Mouse (Mus musculus) forebrain, embryonic 12.5 days (tissue): ENCODE measurements around the gene Camk1d. TPM values are rescaled to one million over a fixed set of nuclear protein-coding genes. Genes with fewer than 3 reads are reported as not detected.

Source experiments
- ATAC-seq: fragments of 200-750 bp; cut with Nextera tagmentation; 2 replicates; pipeline ENCODE4 v1.8.0; 2017; ENCODE audit warnings: moderate TSS enrichment; ENCODE audit not compliant: low FRiP score
- H3K27ac ChIP-seq: fragments of 300-500 bp; sonication (generic); 2 replicates; pipeline ENCODE4 v1.5.1; 2016; ENCODE audit warnings: mild to moderate bottlenecking
- H3K27me3 ChIP-seq: fragments of 300-500 bp; sonication (generic); 2 replicates; pipeline ENCODE4 v1.6.1; 2016; ENCODE audit warnings: mild to moderate bottlenecking
- H3K36me3 ChIP-seq: fragments of 300-500 bp; sonication (generic); replicated peaks from 2 replicates; pipeline ENCODE4 v1.6.1; 2016; ENCODE audit warnings: mild to moderate bottlenecking
- H3K4me1 ChIP-seq: fragments of 300-500 bp; sonication (generic); 2 replicates; pipeline ENCODE4 v1.6.1; 2016
- H3K4me2 ChIP-seq: fragments of 300-500 bp; sonication (generic); 2 replicates; pipeline ENCODE4 v1.6.1; 2016; ENCODE audit warnings: mild to moderate bottlenecking, moderate library complexity
- H3K4me3 ChIP-seq: fragments of 300-500 bp; sonication (generic); replicated peaks from 2 replicates; pipeline ENCODE4 v1.5.1; 2016; ENCODE audit warnings: mild to moderate bottlenecking
- H3K9ac ChIP-seq: fragments of 300-500 bp; sonication (generic); 2 replicates; pipeline ENCODE4 v1.6.1; 2016; ENCODE audit warnings: mild to moderate bottlenecking
- H3K9me3 ChIP-seq: fragments of 300-500 bp; sonication (generic); 2 replicates; pipeline ENCODE4 v1.6.1; 2016
- WGBS: fragments of 180-500 bp; shearing (Covaris S2); methylation state at CpG from one replicate; pipeline ENCODE4 v1.1.7; 2016; 5-methylcytosine and 5-hydroxymethylcytosine counted together
- polyA plus RNA-seq: library from polyadenylated mRNA; unstranded; fragments of >200 nt; fragmentation: Nextera tagmentation; extraction: Ambion mirVana; gene quantifications from 2 replicates; pipeline ENCODE4 v1.2.1, GENCODE M21; 2016

Camk1d gene
- polyA plus RNA-seq, 1 experiment from 2014 or later: 2.7 TPM

DNA sequence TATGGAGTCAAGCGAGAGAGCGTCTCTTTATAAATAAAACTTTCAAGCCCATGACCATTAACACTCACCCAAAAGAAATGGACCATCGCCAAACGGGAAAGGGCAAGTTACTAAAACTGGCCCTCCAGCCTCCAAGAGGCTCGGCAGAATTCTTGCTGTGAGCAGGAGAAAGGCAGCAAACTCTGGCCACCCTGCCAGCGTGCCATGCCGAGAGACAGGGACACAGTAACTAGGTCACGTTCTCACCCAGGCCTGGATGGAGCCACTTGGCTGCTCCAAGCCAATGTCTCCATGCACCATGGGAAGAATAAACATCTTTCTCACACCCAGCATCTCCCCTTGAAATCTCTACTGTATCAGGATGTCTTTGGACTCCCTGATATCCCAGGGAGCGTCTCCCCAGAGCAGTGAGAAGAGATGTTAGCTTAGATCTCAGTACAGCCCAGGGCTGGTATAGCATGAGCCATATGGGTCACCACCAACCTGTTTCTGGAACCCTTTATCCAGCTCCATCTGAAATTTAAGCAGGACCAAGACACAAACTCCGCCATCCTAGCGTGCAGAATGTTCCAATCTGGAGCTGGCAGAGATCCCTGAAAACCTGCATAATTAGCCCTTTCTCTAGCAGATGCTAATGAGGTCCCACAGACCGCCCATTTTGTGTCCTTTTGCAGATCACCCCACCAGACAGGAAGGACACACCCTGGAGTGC, 38.7 kb downstream of the Camk1d start:
- H3K27me3 ChIP-seq: no peaks in the 10 kb centered on the region
- ATAC-seq: no peak; the same call in 1 of the 2 replicates
- H3K36me3 ChIP-seq: no peaks in the 10 kb centered on the region
- H3K4me2 ChIP-seq: no peak overlapping the region
- whole genome bisulfite sequencing: 77% methylated on average over 12 of the region's 12 CpGs
- peaks cover 12% of the 10 kb centered on the region for H3K4me1 ChIP-seq
- no peaks in the 10 kb centered on the region for H3K9me3 ChIP-seq
- H3K27ac ChIP-seq: no peak overlapping the region
- no peak overlapping the region for H3K9ac ChIP-seq
- H3K4me3 ChIP-seq: no peak overlapping the region

GRCm38 (mm10) chr2:5674512-5674911, 39.8 kb downstream of the Camk1d start:
- Histone ChIP-seq H3K4me1 (peaks cover 12% of the 10 kb centered on the region), H3K27me3 (no peaks in the 10 kb centered on the region), H3K36me3 (no peaks in the 10 kb centered on the region), H3K4me2 (no peak overlapping the region), H3K4me3 (no peak overlapping the region), H3K9me3 (no peaks in the 10 kb centered on the region), H3K9ac (no peak overlapping the region), H3K27ac (no peak overlapping the region)
- no peak for ATAC-seq
- WGBS: 92% methylated on average over 9 of the region's 9 CpGs

GRCm38 (mm10) chr2:5673816-5674215, 40.5 kb downstream of the Camk1d start:
- H3K4me2 ChIP-seq: no peak overlapping the region
- no peaks in the 10 kb centered on the region for H3K27me3 ChIP-seq
- no peak overlapping the region for H3K4me3 ChIP-seq
- no peak overlapping the region for H3K9ac ChIP-seq
- peaks cover 12% of the 10 kb centered on the region for H3K4me1 ChIP-seq
- no peak for ATAC-seq
- no peaks in the 10 kb centered on the region for H3K9me3 ChIP-seq
- no peaks in the 10 kb centered on the region for H3K36me3 ChIP-seq
- no peak overlapping the region for H3K27ac ChIP-seq
- 88% methylated on average over 6 of the region's 6 CpGs for WGBS

DNA sequence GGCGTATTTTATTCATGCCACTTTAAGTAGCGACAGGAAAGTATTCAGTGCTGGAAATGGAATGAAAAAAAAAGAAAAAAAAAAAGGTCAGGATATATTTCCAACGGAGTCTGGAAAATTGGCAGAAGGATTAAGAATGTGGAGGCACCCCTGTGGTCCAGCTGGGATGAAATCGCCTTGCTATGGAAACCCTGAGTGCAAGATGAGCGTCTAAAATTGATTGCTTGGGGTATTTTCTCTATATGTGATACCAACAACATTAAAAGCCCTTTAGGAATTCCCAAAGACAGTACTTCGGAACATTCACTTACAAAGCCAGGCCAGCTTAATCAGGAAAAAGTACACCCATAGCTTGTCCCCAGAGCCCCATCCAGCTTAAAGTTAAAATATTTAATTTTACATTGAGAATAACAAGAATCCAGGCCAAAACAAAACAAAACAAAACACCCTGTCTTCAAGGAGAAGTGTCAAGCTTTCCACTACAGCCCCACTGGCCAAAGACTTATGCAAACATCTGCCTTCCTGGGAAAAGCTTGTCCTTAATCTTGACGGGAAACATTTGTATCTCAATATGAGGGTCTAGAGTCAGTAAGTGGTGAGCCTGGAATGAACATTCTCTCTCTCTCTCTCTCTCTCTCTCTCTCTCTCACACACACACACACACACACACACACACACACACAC, 41.3 kb downstream of the Camk1d start:
- Histone ChIP-seq H3K9me3 (no peaks in the 10 kb centered on the region), H3K4me3 (no peak overlapping the region), H3K4me2 (no peak overlapping the region), H3K27me3 (no peaks in the 10 kb centered on the region), H3K9ac (no peak overlapping the region), H3K36me3 (no peaks in the 10 kb centered on the region), H3K4me1 (peaks cover 12% of the 10 kb centered on the region), H3K27ac (no peak overlapping the region)
- ATAC-seq: no peak
- 78% methylated on average over 7 of the region's 7 CpGs for WGBS

- Histone ChIP-seq H3K9me3 (no peaks in the 10 kb centered on the region), H3K27ac (no peak overlapping the region), H3K4me2 (no peak overlapping the region), H3K4me1 (no peaks in the 10 kb centered on the region), H3K9ac (no peak overlapping the region), H3K4me3 (no peak overlapping the region), H3K36me3 (no peaks in the 10 kb centered on the region), H3K27me3 (no peaks in the 10 kb centered on the region)
- 89% methylated on average over 10 of the region's 10 CpGs for WGBS
- ATAC-seq: no peak
Measured at GRCm38 (mm10) chr2:5670146-5670545, 44.2 kb downstream of the Camk1d start.

GRCm38 (mm10) chr2:5669498-5670040, 44.7 kb downstream of the Camk1d start:
- Histone ChIP-seq H3K27ac (no peak overlapping the region), H3K4me1 (no peaks in the 10 kb centered on the region), H3K36me3 (no peaks in the 10 kb centered on the region), H3K9me3 (no peaks in the 10 kb centered on the region), H3K27me3 (no peaks in the 10 kb centered on the region), H3K4me3 (no peak overlapping the region), H3K4me2 (no peak overlapping the region), H3K9ac (no peak overlapping the region)
- ATAC-seq: no peak
- 88% methylated on average over 15 of the region's 15 CpGs for WGBS

DNA sequence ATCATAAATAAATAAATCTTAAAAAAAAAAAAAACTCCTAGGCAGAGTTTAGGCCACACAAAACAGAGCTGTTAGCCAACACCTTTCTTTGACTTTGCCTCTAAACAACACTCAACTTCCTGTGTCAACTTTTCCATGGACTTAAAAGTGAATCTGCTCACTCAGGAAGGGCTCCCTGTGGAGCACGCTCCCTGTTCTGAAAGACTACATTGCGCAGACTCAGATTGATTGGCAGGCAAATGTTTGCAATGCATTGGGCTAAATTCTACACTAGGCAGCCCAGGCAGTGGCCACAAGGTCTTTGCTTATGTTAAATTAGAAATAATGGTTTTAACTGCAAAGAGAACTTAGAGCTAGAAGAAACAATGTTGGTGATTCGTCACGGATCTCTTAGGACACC, 45.4 kb downstream of the Camk1d start:
- H3K27ac ChIP-seq: no peak overlapping the region
- H3K36me3 ChIP-seq: no peaks in the 10 kb centered on the region
- no peaks in the 10 kb centered on the region for H3K27me3 ChIP-seq
- H3K9me3 ChIP-seq: no peaks in the 10 kb centered on the region
- H3K4me3 ChIP-seq: no peak overlapping the region
- no peak for ATAC-seq
- no peak overlapping the region for H3K4me2 ChIP-seq
- no peaks in the 10 kb centered on the region for H3K4me1 ChIP-seq
- H3K9ac ChIP-seq: no peak overlapping the region
- 87% methylated on average over 4 of the region's 4 CpGs for WGBS

- Histone ChIP-seq H3K4me2 (no peak overlapping the region), H3K9me3 (no peaks in the 10 kb centered on the region), H3K4me1 (no peaks in the 10 kb centered on the region), H3K36me3 (no peaks in the 10 kb centered on the region), H3K27me3 (no peaks in the 10 kb centered on the region), H3K27ac (no peak overlapping the region), H3K4me3 (no peak overlapping the region), H3K9ac (no peak overlapping the region)
- no peak for ATAC-seq
- 89% methylated on average over 9 of the region's 9 CpGs for WGBS
Measured at GRCm38 (mm10) chr2:5663499-5663898, 50.8 kb downstream of the Camk1d start.

- Histone ChIP-seq H3K4me3 (no peak overlapping the region), H3K36me3 (no peaks in the 10 kb centered on the region), H3K4me2 (no peak overlapping the region), H3K9ac (no peak overlapping the region), H3K27me3 (no peaks in the 10 kb centered on the region), H3K27ac (no peak overlapping the region), H3K9me3 (no peaks in the 10 kb centered on the region), H3K4me1 (no peaks in the 10 kb centered on the region)
- WGBS: 72% methylated on average over 5 of the region's 5 CpGs
- no peak for ATAC-seq
Measured at GRCm38 (mm10) chr2:5661946-5662345, 52.4 kb downstream of the Camk1d start.

DNA sequence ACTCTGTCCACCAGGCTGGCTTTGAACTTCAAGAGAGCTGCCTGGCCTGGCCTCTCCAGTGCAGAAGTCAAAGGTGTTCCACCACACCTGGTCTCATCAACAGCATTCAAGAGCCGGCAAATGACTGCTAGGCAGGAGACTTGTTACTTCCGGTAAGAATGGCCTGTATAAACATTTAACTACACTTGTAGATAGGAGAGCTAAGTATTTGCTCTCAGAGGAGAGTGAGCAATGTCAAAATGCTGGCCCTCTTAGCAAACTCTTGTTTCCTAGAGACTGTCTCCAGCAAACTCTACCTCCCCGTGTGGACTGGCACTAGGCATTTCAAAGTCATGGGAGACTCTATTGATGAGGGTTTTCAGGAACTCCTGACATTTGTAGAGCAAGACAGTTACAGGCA, 56.3 kb downstream of the Camk1d start:
- no peaks in the 10 kb centered on the region for H3K4me1 ChIP-seq
- H3K27ac ChIP-seq: no peak overlapping the region
- H3K4me3 ChIP-seq: no peak overlapping the region
- H3K9me3 ChIP-seq: no peaks in the 10 kb centered on the region
- no peak overlapping the region for H3K4me2 ChIP-seq
- ATAC-seq: no peak
- WGBS: 86% methylated on average over 3 of the region's 3 CpGs
- no peaks in the 10 kb centered on the region for H3K27me3 ChIP-seq
- H3K36me3 ChIP-seq: no peaks in the 10 kb centered on the region
- H3K9ac ChIP-seq: no peak overlapping the region

DNA sequence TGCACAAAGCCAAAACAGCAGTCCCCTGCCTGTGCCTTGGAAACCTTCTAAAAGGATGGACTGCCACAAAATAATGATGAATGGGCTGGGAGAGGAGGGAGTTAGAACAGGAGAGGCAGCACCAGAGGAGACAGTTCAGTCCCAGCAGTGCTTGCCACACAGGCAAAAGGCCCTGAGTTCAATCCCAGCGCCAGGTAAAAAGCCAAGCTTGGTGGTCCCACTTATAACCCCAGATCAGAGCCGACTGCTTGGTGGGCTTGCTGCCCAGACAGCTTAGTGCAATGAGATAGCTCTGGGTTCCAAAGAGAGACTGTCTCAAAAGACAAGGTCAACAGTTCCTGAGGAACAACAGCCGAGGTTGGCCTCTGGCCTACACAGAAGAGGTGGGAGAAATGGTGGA, 58.0 kb downstream of the Camk1d start:
- H3K36me3 ChIP-seq: no peaks in the 10 kb centered on the region
- no peaks in the 10 kb centered on the region for H3K4me1 ChIP-seq
- no peak overlapping the region for H3K9ac ChIP-seq
- H3K4me2 ChIP-seq: no peak overlapping the region
- no peak overlapping the region for H3K4me3 ChIP-seq
- no peak overlapping the region for H3K27ac ChIP-seq
- no peaks in the 10 kb centered on the region for H3K9me3 ChIP-seq
- no peaks in the 10 kb centered on the region for H3K27me3 ChIP-seq
- 82% methylated on average over 3 of the region's 3 CpGs for WGBS
- ATAC-seq: no peak

GRCm38 (mm10) chr2:5652071-5652470, 62.2 kb downstream of the Camk1d start:
- Histone ChIP-seq H3K9me3 (no peaks in the 10 kb centered on the region), H3K27ac (no peak overlapping the region), H3K4me2 (no peak overlapping the region), H3K4me3 (no peak overlapping the region), H3K27me3 (no peaks in the 10 kb centered on the region), H3K4me1 (no peaks in the 10 kb centered on the region), H3K36me3 (no peaks in the 10 kb centered on the region), H3K9ac (no peak overlapping the region)
- ATAC-seq: no peak
- 90% methylated on average over 6 of the region's 6 CpGs for WGBS
